Mouse (Mus musculus): ENCODE results near the gene Tmem179b. TPM values are rescaled to one million over a fixed set of nuclear protein-coding genes. Genes with fewer than 3 reads are reported as not detected.

Gene Tmem179b
- polyA plus RNA-seq, 1 experiment from 2014 or later: 45.7 TPM

Small RNA genes lying within 50 kb of the gene (microRNA-seq; reads per million reads assigned to microRNA genes)
- not detected for gene Mir6992

Other genes with a start within 250 kb of the Tmem179b start
- gene Slc22a8, start 183.2 kb downstream of the Tmem179b start, polyA plus RNA-seq (2014; fragmentation: Nextera tagmentation; extraction: Ambion mirVana): 0.28 and 0.33 TPM in 2 replicates
- 0.42 and 0.51 TPM in 2 replicates for gene Slc22a6, start 156.4 kb downstream of the Tmem179b start, polyA plus RNA-seq (2014; fragmentation: Nextera tagmentation; extraction: Ambion mirVana)
- gene Chrm1, start 110.7 kb downstream of the Tmem179b start, polyA plus RNA-seq (2014; fragmentation: Nextera tagmentation; extraction: Ambion mirVana): 0.04 TPM in 2 replicates
- gene Slc3a2, start 51.1 kb downstream of the Tmem179b start, polyA plus RNA-seq (2014; fragmentation: Nextera tagmentation; extraction: Ambion mirVana): 139 and 142 TPM in 2 replicates
- gene Wdr74, start 38.6 kb downstream of the Tmem179b start, polyA plus RNA-seq (2014; fragmentation: Nextera tagmentation; extraction: Ambion mirVana): 74.2 and 83.7 TPM in 2 replicates
- gene 1700092M07Rik, start 33.7 kb downstream of the Tmem179b start, polyA plus RNA-seq (2014; fragmentation: Nextera tagmentation; extraction: Ambion mirVana): 1.5 and 2.7 TPM in 2 replicates
- gene Stx5a, start 33.1 kb downstream of the Tmem179b start, polyA plus RNA-seq (2014; fragmentation: Nextera tagmentation; extraction: Ambion mirVana): 85.6 and 94.7 TPM in 2 replicates
- gene Nxf1, start 17.4 kb downstream of the Tmem179b start, polyA plus RNA-seq (2014; fragmentation: Nextera tagmentation; extraction: Ambion mirVana): 209 and 235 TPM in 2 replicates
- 190 and 197 TPM in 2 replicates for gene Tmem223, start 3.5 kb downstream of the Tmem179b start, polyA plus RNA-seq (2014; fragmentation: Nextera tagmentation; extraction: Ambion mirVana)
- gene Taf6l, start 11.9 kb upstream of the Tmem179b start, polyA plus RNA-seq (2014; fragmentation: Nextera tagmentation; extraction: Ambion mirVana): 15.4 and 19.6 TPM in 2 replicates
- gene Polr2g, start 24.1 kb upstream of the Tmem179b start, polyA plus RNA-seq (2014; fragmentation: Nextera tagmentation; extraction: Ambion mirVana): 169 and 177 TPM in 2 replicates
- gene Zbtb3, start 28.1 kb upstream of the Tmem179b start, polyA plus RNA-seq (2014; fragmentation: Nextera tagmentation; extraction: Ambion mirVana): 6.1 and 6.5 TPM in 2 replicates
- gene Ttc9c, start 44.9 kb upstream of the Tmem179b start, polyA plus RNA-seq (2014; fragmentation: Nextera tagmentation; extraction: Ambion mirVana): 51.7 and 59.7 TPM in 2 replicates
- 6.1 and 6.2 TPM in 2 replicates for gene Hnrnpul2, start 45.5 kb upstream of the Tmem179b start, polyA plus RNA-seq (2014; fragmentation: Nextera tagmentation; extraction: Ambion mirVana)
- not detected in 2 replicates for gene AC129217.1, start 55.3 kb upstream of the Tmem179b start, polyA plus RNA-seq (2014; fragmentation: Nextera tagmentation; extraction: Ambion mirVana)
- gene Bscl2, start 63.0 kb upstream of the Tmem179b start, polyA plus RNA-seq (2014; fragmentation: Nextera tagmentation; extraction: Ambion mirVana): 50.6 and 52.7 TPM in 2 replicates
- gene Gng3, start 64.7 kb upstream of the Tmem179b start, polyA plus RNA-seq (2014; fragmentation: Nextera tagmentation; extraction: Ambion mirVana): 128 and 133 TPM in 2 replicates
- gene Lrrn4cl, start 76.3 kb upstream of the Tmem179b start, polyA plus RNA-seq (2014; fragmentation: Nextera tagmentation; extraction: Ambion mirVana): 0.18 and 0.30 TPM in 2 replicates
- 169 and 183 TPM in 2 replicates for gene Ubxn1, start 97.0 kb upstream of the Tmem179b start, polyA plus RNA-seq (2014; fragmentation: Nextera tagmentation; extraction: Ambion mirVana)
- gene Uqcc3, start 106.5 kb upstream of the Tmem179b start, polyA plus RNA-seq (2014; fragmentation: Nextera tagmentation; extraction: Ambion mirVana): 54.6 and 59.1 TPM in 2 replicates
- 109 and 123 TPM in 2 replicates for gene Lbhd1, start 109.3 kb upstream of the Tmem179b start, polyA plus RNA-seq (2014; fragmentation: Nextera tagmentation; extraction: Ambion mirVana)
- gene Gm49403, start 109.5 kb upstream of the Tmem179b start, polyA plus RNA-seq (2014; fragmentation: Nextera tagmentation; extraction: Ambion mirVana): not detected in 2 replicates
- gene 1810009A15Rik, start 114.4 kb upstream of the Tmem179b start, polyA plus RNA-seq (2014; fragmentation: Nextera tagmentation; extraction: Ambion mirVana): 115 and 116 TPM in 2 replicates
- gene Gm49416, start 114.5 kb upstream of the Tmem179b start, polyA plus RNA-seq (2014; fragmentation: Nextera tagmentation; extraction: Ambion mirVana): not detected in 2 replicates
- 29.7 and 33.3 TPM in 2 replicates for gene Ints5, start 118.5 kb upstream of the Tmem179b start, polyA plus RNA-seq (2014; fragmentation: Nextera tagmentation; extraction: Ambion mirVana)
- 101 and 109 TPM in 2 replicates for gene Ganab, start 123.6 kb upstream of the Tmem179b start, polyA plus RNA-seq (2014; fragmentation: Nextera tagmentation; extraction: Ambion mirVana)
- 42.1 and 46.0 TPM in 2 replicates for gene B3gat3, start 145.9 kb upstream of the Tmem179b start, polyA plus RNA-seq (2014; fragmentation: Nextera tagmentation; extraction: Ambion mirVana)
- 1.4 and 2.3 TPM in 2 replicates for gene Rom1, start 154.9 kb upstream of the Tmem179b start, polyA plus RNA-seq (2014; fragmentation: Nextera tagmentation; extraction: Ambion mirVana)
- 5.8 and 8.2 TPM in 2 replicates for gene Eml3, start 155.1 kb upstream of the Tmem179b start, polyA plus RNA-seq (2014; fragmentation: Nextera tagmentation; extraction: Ambion mirVana)
- gene Mta2, start 167.4 kb upstream of the Tmem179b start, polyA plus RNA-seq (2014; fragmentation: Nextera tagmentation; extraction: Ambion mirVana): 50.9 and 56.0 TPM in 2 replicates
- gene Tut1, start 179.4 kb upstream of the Tmem179b start, polyA plus RNA-seq (2014; fragmentation: Nextera tagmentation; extraction: Ambion mirVana): 23.5 and 28.4 TPM in 2 replicates
- 435 and 439 TPM in 2 replicates for gene Eef1g, start 192.6 kb upstream of the Tmem179b start, polyA plus RNA-seq (2014; fragmentation: Nextera tagmentation; extraction: Ambion mirVana)
- gene Ahnak, start 214.8 kb upstream of the Tmem179b start, polyA plus RNA-seq (2014; fragmentation: Nextera tagmentation; extraction: Ambion mirVana): 5.0 and 6.3 TPM in 2 replicates

Data from midbrain, embryonic 11.5 days (tissue).